Mouse (Mus musculus) ES-Bruce4 (cell line): ENCODE measurements around the gene Cacul1. TPM values are rescaled to one million over a fixed set of nuclear protein-coding genes. Genes with fewer than 3 reads are reported as not detected.

Experiments
- H3K27ac ChIP-seq: 2 replicates; pipeline ENCODE4 v1.5.1; 2012; ENCODE audit warnings: low read length, inconsistent platforms; ENCODE audit not compliant: insufficient read depth
- H3K27me3 ChIP-seq: 2 replicates; pipeline ENCODE4 v1.6.1; 2012; ENCODE audit warnings: mild to moderate bottlenecking, low read length, inconsistent platforms; ENCODE audit not compliant: control insufficient read depth, poor library complexity, insufficient read depth, severe bottlenecking
- H3K36me3 ChIP-seq: 2 replicates; pipeline ENCODE4 v1.6.1; 2012; ENCODE audit warnings: inconsistent platforms, mild to moderate bottlenecking, low read length, moderate library complexity; ENCODE audit not compliant: control insufficient read depth, poor library complexity, insufficient read depth, severe bottlenecking
- H3K4me1 ChIP-seq: one replicate; pipeline ENCODE4 v1.8.1; 2011; ENCODE audit warnings: low read length; ENCODE audit not compliant: control insufficient read depth, insufficient read depth
- H3K4me3 ChIP-seq: 2 replicates; pipeline ENCODE4 v1.5.1; 2011; ENCODE audit warnings: low read depth, mild to moderate bottlenecking, low read length
- H3K9ac ChIP-seq: 2 replicates; pipeline ENCODE4 v1.6.1; 2012; ENCODE audit warnings: low read depth, mild to moderate bottlenecking, inconsistent platforms; ENCODE audit not compliant: poor library complexity, severe bottlenecking
- H3K9me3 ChIP-seq: replicated peaks from 2 replicates; pipeline ENCODE4 v1.6.1; 2012; ENCODE audit warnings: mild to moderate bottlenecking, low read length, inconsistent platforms; ENCODE audit not compliant: control insufficient read depth, poor library complexity, insufficient read depth, severe bottlenecking
- CTCF ChIP-seq: IDR thresholded peaks from one replicate; pipeline ENCODE4 v1.8.1; 2011; ENCODE audit warnings: low read depth, low read length
- polyA plus RNA-seq: library from polyadenylated mRNA; stranded (reverse); fragments of >200 nt; gene quantifications from 2 replicates; pipeline ENCODE4 v1.2.4, GENCODE M21; 2011; ENCODE audit warnings: low read depth; ENCODE audit not compliant: missing spikeins, insufficient read depth, insufficient read length

Cacul1 gene
- polyA plus RNA-seq, 1 experiment, result 60.4 TPM

DNA sequence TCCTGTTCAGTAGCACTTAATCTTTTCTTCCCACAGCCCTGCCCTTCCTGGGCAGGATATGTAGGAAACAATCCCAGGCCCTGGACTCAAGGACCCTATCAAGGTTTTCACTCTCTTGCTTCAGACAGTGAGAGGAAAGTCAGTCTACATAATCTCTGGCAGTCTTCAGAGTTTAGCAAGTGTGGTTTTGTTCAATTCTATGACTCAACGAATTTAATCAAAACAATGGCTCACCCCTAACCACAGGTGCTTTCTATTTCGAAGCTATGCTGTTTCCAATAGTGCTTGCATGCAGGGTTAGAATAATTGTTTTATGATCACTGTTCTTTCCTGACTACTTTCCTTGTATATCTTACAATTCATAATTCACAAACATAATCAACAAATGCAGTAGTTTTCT is 103.0 kb downstream of the Cacul1 start:
- no peak overlapping the region for H3K4me3 ChIP-seq
- no peak overlapping the region for H3K9ac ChIP-seq
- no peak overlapping the region for H3K27ac ChIP-seq
- no peaks in the 10 kb centered on the region for H3K36me3 ChIP-seq
- no peaks in the 10 kb centered on the region for H3K9me3 ChIP-seq
- TF ChIP-seq CTCF, result no peak
- no peaks in the 10 kb centered on the region for H3K27me3 ChIP-seq
- no peaks in the 10 kb centered on the region for H3K4me1 ChIP-seq

Other genes with a start within 250 kb of the Cacul1 start
- not detected in 2 replicates for gene Prlhr, start 112.7 kb downstream of the Cacul1 start, polyA plus RNA-seq
- gene Nanos1, start 175.0 kb upstream of the Cacul1 start, polyA plus RNA-seq, result 3.8 and 4.2 TPM in 2 replicates
- gene Eif3a, start 209.6 kb upstream of the Cacul1 start, polyA plus RNA-seq, result 435 and 454 TPM in 2 replicates
- 32.3 and 37.6 TPM in 2 replicates for gene Fam45a, start 230.6 kb upstream of the Cacul1 start, polyA plus RNA-seq